Mouse (Mus musculus): ENCODE results near the gene 3300002I08Rik.
"Not testable (repeated sequence)": the region's sequence is repeated elsewhere in the genome, so short reads cannot be mapped to it uniquely, and the experiment has no call there.

Gene 3300002I08Rik

GRCm38 (mm10) chr2:150362113-150362877 lies at the start of gene 3300002I08Rik:
Gene 3300002I08Rik, minus strand, starts transcription at chr2:150362765.
- peak; percentile 84 for DNase-seq (ENCODE audit: low read depth, low spot score)

- not testable (repeated sequence) for DNase-seq (ENCODE audit: low read depth, low spot score)
These were observed 49.6 kb upstream of the 3300002I08Rik start for GRCm38 (mm10) chr2:150412146-150412545.

- DNase-seq (ENCODE audit: low read depth, low spot score), result no peak
These were observed 27.6 kb upstream of the 3300002I08Rik start for GRCm38 (mm10) chr2:150390198-150390597.

DNA sequence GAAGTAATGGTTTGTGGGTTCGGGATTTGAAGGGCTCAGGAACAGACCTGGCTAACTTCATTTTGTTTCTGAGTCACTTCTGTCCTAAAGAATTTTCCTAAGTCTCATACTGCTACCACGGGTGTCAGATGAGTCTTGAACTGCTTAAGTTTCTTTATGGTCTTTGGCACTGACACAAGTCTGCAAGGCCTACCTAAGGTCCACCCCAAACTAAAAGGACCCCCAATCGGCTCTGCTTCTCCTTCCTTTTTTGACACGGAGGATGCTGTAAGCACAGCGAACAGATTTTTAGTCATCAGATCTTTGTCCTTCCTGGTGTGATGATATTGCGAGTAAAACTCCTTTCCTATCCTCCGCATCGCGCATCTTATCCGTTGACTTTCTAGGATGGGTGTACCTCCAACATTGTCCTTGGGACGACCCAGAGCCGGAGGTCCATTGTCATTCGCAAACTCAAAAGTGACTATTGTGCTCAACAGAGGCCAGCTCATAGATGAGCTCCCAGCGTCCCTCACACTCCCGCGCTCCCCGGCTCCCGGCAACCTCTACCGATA lies 23.1 kb upstream of the 3300002I08Rik start:
- not testable (repeated sequence) for DNase-seq (ENCODE audit: low read depth, low spot score)

DNA sequence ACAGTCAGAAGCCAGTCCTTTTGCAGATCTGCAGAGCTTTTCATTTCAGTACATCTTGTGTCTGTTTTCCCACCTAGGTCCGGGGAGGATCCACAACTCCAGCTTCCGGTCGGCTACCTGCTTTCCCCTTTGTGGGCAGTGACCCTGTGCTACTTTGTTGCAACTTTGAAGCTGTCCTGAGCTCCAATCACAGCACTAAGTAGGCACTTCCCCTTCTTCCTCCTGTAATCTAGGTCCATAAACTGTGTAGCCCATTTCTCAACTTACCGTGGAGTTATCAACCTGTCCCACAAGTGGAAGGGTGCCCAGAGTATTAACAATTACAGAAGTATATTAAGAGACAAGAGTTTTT lies 289 bp upstream of the 3300002I08Rik start:
- no peak for DNase-seq (ENCODE audit: low read depth, low spot score)

DNA sequence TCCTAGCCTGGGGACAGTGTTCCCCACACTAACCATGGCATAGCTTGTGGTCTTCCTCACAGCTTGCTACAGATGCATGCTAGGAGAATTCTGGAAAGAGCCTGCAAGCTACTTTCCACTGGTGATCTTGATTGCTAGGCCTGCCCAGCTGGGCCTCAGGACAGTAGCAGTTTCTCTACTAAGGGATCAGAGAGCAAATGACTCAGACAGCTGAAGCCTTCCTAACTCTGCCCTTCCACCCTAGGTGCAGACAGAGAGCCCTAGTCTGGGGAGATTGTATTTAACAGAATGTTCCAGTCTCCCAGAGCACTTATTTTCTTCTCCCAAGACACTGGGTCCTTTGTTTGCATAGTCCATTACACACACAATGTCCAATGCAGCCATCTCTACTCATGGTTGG lies 5.4 kb downstream of the 3300002I08Rik start:
- not testable (repeated sequence) for DNase-seq (ENCODE audit: low read depth, low spot score)

GRCm38 (mm10) chr2:150323402-150323801 lies 39.2 kb downstream of the 3300002I08Rik start, which contains the start of gene Gm10130:
Gene Gm10130, plus strand, starts transcription at chr2:150323702.
- DNase-seq (ENCODE audit: low read depth, low spot score), result no peak

DNA sequence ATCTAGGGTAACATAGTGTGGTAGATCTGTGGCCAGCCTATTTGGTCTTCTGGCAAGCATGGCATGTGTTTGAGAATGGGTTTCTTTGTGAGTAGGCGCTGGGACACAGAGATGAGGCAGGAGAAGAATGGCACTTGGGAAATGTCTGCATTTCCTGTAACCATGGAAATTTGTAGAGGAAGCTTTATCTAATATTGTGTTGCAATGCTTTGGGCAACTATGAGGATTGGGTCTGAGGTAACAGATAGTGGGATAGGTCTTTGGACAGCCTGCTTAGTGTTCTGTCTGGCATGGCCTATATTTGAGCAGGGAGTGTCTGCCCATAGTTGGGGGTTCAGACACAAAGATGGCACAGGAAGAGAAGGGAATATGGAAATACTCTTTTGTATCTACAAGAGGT lies 43.6 kb downstream of the 3300002I08Rik start:
- DNase-seq (ENCODE audit: low read depth, low spot score), result no peak

DNA sequence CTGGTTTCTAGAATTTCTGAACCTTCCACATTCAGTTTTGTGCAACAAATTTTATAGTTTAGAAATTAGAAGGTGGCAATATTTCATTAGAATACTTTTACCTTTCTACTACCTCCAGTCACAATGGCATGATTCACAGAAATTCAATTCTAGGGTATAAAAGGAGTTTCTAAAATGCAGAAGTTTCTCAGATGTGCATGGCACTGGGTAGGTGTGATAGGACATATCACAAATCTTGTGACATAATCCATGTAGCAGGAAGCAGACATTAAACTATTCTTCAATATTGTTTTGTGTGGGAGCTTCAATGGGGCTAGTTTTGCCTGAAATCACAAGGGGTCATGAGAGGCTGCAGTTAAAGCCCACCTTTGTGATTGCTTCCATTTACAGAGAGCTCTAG lies 46.4 kb downstream of the 3300002I08Rik start:
- DNase-seq (ENCODE audit: low read depth, low spot score), result no peak

- peak; percentile 88 for DNase-seq (ENCODE audit: low read depth, low spot score)
These were observed 51.3 kb downstream of the 3300002I08Rik start for GRCm38 (mm10) chr2:150310952-150311884.

DNA sequence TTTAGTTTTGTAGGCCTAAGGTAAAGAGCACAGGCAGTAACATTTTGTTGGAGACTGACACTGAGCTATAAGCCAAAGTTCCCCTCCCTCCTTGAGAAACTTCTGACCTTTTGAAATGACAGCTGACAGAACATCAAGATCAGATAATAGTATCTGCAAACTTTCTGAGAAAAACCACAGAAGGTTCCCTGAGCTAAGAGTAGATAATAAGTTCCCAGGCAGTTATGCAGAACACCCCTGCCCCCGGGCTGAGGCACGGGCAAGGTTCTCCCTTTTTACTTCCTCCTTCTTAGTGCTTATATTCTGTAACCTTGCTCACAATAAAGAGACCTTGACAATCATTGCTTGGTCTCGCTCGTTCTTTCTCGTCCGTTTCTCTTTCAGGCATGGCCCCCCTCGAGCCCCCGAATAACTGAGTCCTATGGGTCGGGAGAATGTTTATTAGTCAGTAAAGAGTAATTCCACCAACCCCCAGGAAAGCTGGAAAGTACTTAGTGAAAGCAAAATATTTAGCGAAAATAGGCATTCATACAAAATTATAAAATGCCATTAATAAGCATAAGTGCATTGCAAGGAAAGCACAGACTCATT lies 55.3 kb downstream of the 3300002I08Rik start:
- no peak for DNase-seq (ENCODE audit: low read depth, low spot score)

- no peak for DNase-seq (ENCODE audit: low read depth, low spot score)
These were observed 63.5 kb downstream of the 3300002I08Rik start for GRCm38 (mm10) chr2:150299096-150299495.

DNA sequence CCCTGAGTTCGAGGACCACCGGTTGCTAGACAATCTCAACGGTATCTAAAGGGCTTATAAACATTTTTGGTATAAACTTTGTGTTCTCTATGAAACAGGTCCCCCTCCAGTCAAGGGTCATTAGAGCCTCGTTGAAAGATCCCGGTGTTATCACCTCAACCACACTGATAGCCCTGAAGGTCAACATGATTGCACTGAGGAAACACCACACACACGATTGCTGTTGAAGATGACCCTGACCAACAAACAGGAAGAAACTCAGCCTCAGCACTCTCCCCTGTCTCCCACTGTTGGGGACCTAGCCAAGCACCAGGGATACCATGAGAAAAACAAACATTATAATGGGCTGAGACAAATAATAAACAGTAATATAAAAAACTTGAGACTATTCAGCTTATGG lies 68.9 kb downstream of the 3300002I08Rik start:
- no peak for DNase-seq (ENCODE audit: low read depth, low spot score)
